Mouse (Mus musculus): ENCODE results near the gene Ccdc78.
"Not testable (repeated sequence)": the region's sequence is repeated elsewhere in the genome, so short reads cannot be mapped to it uniquely, and the experiment has no call there.

Gene Ccdc78

GRCm38 (mm10) chr17:25786280-25786679, at the start of gene Ccdc78:
Ccdc78 (plus strand) TSS chr17:25786580.
- DNase-seq = no peak

- DNase-seq = no peak
Measured at GRCm38 (mm10) chr17:25738861-25739260, 47.5 kb upstream of the Ccdc78 start.

GRCm38 (mm10) chr17:25741471-25741870, 44.9 kb upstream of the Ccdc78 start:
- DNase-seq = not testable (repeated sequence)

GRCm38 (mm10) chr17:25743831-25744230, 42.5 kb upstream of the Ccdc78 start:
- no peak for DNase-seq

- DNase-seq = no peak
Measured at GRCm38 (mm10) chr17:25744311-25744710, 42.1 kb upstream of the Ccdc78 start.

- DNase-seq = no peak
Measured at GRCm38 (mm10) chr17:25748238-25748637, 38.1 kb upstream of the Ccdc78 start.

- no peak for DNase-seq
Measured at GRCm38 (mm10) chr17:25749314-25749713, 37.1 kb upstream of the Ccdc78 start.

GRCm38 (mm10) chr17:25751446-25751845, 34.9 kb upstream of the Ccdc78 start:
- peak in 1 of 2 experiments; percentile 45 for DNase-seq

GRCm38 (mm10) chr17:25754241-25754640, 32.1 kb upstream of the Ccdc78 start, which contains the start of gene Msln:
Msln (minus strand) TSS chr17:25754378.
- no peak for DNase-seq

GRCm38 (mm10) chr17:25755086-25755485, 31.3 kb upstream of the Ccdc78 start:
- no peak for DNase-seq

- no peak for DNase-seq
Measured at GRCm38 (mm10) chr17:25755627-25756377, 30.6 kb upstream of the Ccdc78 start.

GRCm38 (mm10) chr17:25756378-25757242, 29.8 kb upstream of the Ccdc78 start:
- no peak for DNase-seq

GRCm38 (mm10) chr17:25757691-25758090, 28.7 kb upstream of the Ccdc78 start:
- no peak for DNase-seq

- no peak for DNase-seq
Measured at GRCm38 (mm10) chr17:25760148-25760547, 26.2 kb upstream of the Ccdc78 start.

- no peak for DNase-seq
Measured at GRCm38 (mm10) chr17:25761561-25761970, 24.8 kb upstream of the Ccdc78 start.

GRCm38 (mm10) chr17:25762591-25762990, 23.8 kb upstream of the Ccdc78 start:
- no peak for DNase-seq

- DNase-seq = no peak
Measured at GRCm38 (mm10) chr17:25765886-25766285, 20.5 kb upstream of the Ccdc78 start.

GRCm38 (mm10) chr17:25769331-25769730, 17.0 kb upstream of the Ccdc78 start:
- no peak for DNase-seq

- DNase-seq = peak; percentile 99
Measured at GRCm38 (mm10) chr17:25773549-25774120, 12.7 kb upstream of the Ccdc78 start, which contains the start of gene Narfl. Narfl (plus strand) TSS chr17:25773776.

- DNase-seq = no peak
Measured at GRCm38 (mm10) chr17:25775318-25776062, 10.9 kb upstream of the Ccdc78 start.

GRCm38 (mm10) chr17:25777948-25778347, 8.4 kb upstream of the Ccdc78 start:
- DNase-seq = no peak

- no peak for DNase-seq
Measured at GRCm38 (mm10) chr17:25781339-25781738, 5.0 kb upstream of the Ccdc78 start.

GRCm38 (mm10) chr17:25783086-25783485, 3.3 kb upstream of the Ccdc78 start:
- peak; percentile 70 to 80 for DNase-seq

Measured in cerebellum, postnatal 25 days (tissue).